Mouse (Mus musculus) neural tube, embryonic 15.5 days (tissue): ENCODE results near the gene Ptges2. TPM values are rescaled to one million over a fixed set of nuclear protein-coding genes. Genes with fewer than 3 reads are reported as not detected.

Experiments used
- ATAC-seq: fragments of 200-750 bp; cut with Nextera tagmentation; 2 replicates; pipeline ENCODE4 v1.8.0; 2017; ENCODE audit warnings: mild to moderate bottlenecking, moderate TSS enrichment, moderate library complexity; ENCODE audit not compliant: low FRiP score
- H3K27ac ChIP-seq: fragments of 300-500 bp; sonication (generic); replicated peaks from 2 replicates; pipeline ENCODE4 v1.5.1; 2015; ENCODE audit warnings: mild to moderate bottlenecking, inconsistent platforms
- H3K27me3 ChIP-seq: fragments of 300-500 bp; sonication (generic); replicated peaks from 2 replicates; pipeline ENCODE4 v1.6.1; 2015; ENCODE audit warnings: inconsistent platforms
- H3K36me3 ChIP-seq: fragments of 300-500 bp; sonication (generic); 2 replicates; pipeline ENCODE4 v1.6.1; 2015; ENCODE audit warnings: inconsistent platforms
- H3K4me1 ChIP-seq: fragments of 300-500 bp; sonication (generic); 2 replicates; pipeline ENCODE4 v1.6.1; 2015; ENCODE audit warnings: inconsistent platforms
- H3K4me2 ChIP-seq: fragments of 300-500 bp; sonication (generic); 2 replicates; pipeline ENCODE4 v1.6.1; 2015; ENCODE audit warnings: inconsistent platforms, mild to moderate bottlenecking, moderate library complexity
- H3K4me3 ChIP-seq: fragments of 300-500 bp; sonication (generic); replicated peaks from 2 replicates; pipeline ENCODE4 v1.5.1; 2015; ENCODE audit warnings: mild to moderate bottlenecking, inconsistent platforms
- H3K9ac ChIP-seq: fragments of 300-500 bp; sonication (generic); replicated peaks from 2 replicates; pipeline ENCODE4 v1.6.1; 2015; ENCODE audit warnings: mild to moderate bottlenecking, inconsistent platforms
- H3K9me3 ChIP-seq: fragments of 300-500 bp; sonication (generic); replicated peaks from 2 replicates; pipeline ENCODE4 v1.6.1; 2016; ENCODE audit warnings: inconsistent platforms
- WGBS: fragments of 180-500 bp; shearing (Covaris S2); methylation state at CpG from one replicate; pipeline ENCODE4 v1.1.7; 2015; ENCODE audit warnings: mixed read lengths; 5-methylcytosine and 5-hydroxymethylcytosine counted together
- polyA plus RNA-seq: library from polyadenylated mRNA; unstranded; fragments of >200 nt; fragmentation: Nextera tagmentation; extraction: Ambion mirVana; gene quantifications from 2 replicates; pipeline ENCODE4 v1.2.1, GENCODE M21; 2015

Gene Ptges2
- polyA plus RNA-seq, 1 experiment from 2014 or later, result 52.1 TPM

DNA sequence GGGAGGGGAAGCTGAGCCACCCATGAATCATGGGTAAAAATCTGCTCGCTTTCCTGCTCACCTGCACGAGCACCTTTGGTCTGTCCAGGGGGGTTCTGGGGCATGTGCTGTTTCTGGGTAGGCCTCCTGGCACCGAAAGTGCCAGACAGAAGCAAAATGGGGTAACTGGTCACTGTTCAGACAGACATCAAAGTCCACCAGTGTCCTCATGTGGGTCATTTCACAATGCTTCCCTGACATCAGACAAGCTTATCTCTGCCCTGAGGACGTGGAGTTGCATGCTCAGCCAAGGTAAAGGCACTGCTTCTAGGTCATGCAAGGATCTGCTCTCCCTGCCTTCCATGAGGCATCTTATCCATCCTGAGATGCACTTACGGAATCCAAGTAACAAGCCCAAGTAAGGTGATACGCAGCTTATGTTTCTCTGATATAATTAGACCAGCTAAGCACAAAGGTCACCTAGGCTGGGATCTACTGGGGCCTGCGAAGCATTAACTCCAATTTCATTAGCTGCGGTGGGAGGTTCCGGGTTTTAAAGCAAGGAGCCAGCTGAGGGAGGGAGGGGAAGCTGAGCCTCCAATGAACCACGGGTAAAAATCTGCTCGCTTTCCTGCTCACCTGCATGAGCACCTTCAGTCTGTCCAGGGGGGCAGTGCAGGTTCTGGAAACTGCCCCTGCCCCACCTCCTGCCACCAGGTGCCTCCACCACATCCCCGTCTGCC, 22.9 kb downstream of the Ptges2 start:
- Histone ChIP-seq H3K4me2 (no peak overlapping the region), H3K9me3 (no peaks in the 10 kb centered on the region), H3K36me3 (peaks cover 73% of the 10 kb centered on the region), H3K9ac (no peak overlapping the region), H3K4me1 (peaks cover 12% of the 10 kb centered on the region), H3K4me3 (no peak overlapping the region), H3K27ac (no peak overlapping the region), H3K27me3 (no peaks in the 10 kb centered on the region)
- no peak for ATAC-seq
- 93% methylated on average over 12 of the region's 12 CpGs for WGBS

DNA sequence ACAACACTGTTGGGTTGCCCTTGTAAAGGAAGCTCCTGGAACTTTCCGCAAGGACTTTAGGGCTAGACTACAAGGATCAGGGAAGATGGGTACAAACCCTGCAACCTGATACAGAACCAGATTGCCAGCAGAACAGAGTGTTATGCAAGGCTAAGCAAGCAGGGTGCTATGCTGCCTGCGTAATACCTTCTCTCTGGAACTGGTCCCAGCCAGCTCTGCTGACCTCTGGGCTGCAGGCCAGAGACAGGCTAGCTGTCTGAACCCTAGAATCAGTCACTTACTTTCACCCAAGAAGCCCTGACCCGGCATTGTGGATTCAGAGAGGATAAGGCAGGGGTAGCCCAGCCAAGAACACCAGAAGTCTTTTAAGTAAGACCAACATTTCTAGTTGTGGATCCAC, 23.7 kb downstream of the Ptges2 start:
- no peak for ATAC-seq

DNA sequence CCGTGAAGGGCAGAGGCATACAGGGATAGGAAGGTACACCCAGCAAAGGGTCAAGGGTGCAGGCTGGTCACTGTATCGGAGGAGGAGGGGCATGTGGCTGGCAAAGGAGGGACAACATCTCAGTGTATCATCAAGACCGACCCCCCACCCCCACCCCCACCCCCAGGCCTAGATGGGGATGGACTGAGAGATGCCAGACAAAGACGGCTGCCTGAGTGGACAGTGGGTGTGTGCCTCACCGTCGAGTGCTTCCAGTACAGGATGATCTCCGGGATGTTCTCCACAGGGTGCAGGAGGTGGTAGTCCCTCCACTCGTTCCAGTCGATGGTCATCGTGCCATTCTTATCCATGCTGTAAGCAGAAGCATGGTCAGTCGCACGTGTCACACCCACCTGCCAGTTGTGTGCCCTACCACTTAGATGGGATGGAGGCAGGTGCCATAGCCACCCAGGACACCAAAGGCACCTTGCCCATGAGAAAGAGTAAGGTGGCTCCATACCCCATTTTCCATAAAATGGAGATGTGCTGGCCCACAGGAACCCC, 24.4 kb downstream of the Ptges2 start:
- Histone ChIP-seq H3K9me3 (no peaks in the 10 kb centered on the region), H3K36me3 (peaks cover 62% of the 10 kb centered on the region), H3K9ac (no peak overlapping the region), H3K4me1 (peaks cover 27% of the 10 kb centered on the region), H3K4me3 (no peak overlapping the region), H3K27me3 (no peaks in the 10 kb centered on the region), H3K27ac (no peak overlapping the region), H3K4me2 (no peak overlapping the region)
- ATAC-seq, result no peak
- 91% methylated on average over 12 of the region's 12 CpGs for WGBS

More for the DNA sequence above, 23.7 kb downstream of the Ptges2 start:
- 91% methylated on average over 3 of the region's 3 CpGs for WGBS
- Histone ChIP-seq H3K9me3 (no peaks in the 10 kb centered on the region), H3K36me3 (peaks cover 67% of the 10 kb centered on the region), H3K9ac (no peak overlapping the region), H3K4me1 (peaks cover 20% of the 10 kb centered on the region), H3K27ac (no peak overlapping the region), H3K4me2 (no peak overlapping the region), H3K27me3 (no peaks in the 10 kb centered on the region), H3K4me3 (no peak overlapping the region)

DNA sequence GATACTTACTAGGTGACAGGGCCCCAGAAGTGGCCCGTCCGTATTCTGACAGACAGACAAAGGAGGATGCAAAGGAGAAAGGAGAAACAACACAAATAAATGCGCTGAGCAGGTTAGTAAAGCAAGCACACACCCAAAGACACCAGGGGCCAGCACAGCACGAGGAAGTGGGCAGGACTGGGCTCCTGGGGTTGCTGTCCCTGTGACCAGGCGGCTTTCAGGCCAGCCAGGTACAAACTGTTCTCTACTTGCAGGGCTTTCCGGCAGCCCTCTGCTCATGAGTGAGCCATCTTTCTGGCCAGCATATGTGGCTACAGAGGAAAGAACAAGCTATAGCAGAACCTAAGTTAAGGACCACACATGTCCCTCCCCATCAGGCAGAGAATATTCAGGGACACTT, 25.0 kb downstream of the Ptges2 start:
- WGBS, result 87% methylated on average over 6 of the region's 6 CpGs
- Histone ChIP-seq H3K9ac (no peak overlapping the region), H3K9me3 (no peaks in the 10 kb centered on the region), H3K4me3 (no peak overlapping the region), H3K27ac (no peak overlapping the region), H3K4me2 (no peak overlapping the region), H3K27me3 (no peaks in the 10 kb centered on the region), H3K4me1 (peaks cover 32% of the 10 kb centered on the region), H3K36me3 (peaks cover 56% of the 10 kb centered on the region)
- ATAC-seq, result no peak

DNA sequence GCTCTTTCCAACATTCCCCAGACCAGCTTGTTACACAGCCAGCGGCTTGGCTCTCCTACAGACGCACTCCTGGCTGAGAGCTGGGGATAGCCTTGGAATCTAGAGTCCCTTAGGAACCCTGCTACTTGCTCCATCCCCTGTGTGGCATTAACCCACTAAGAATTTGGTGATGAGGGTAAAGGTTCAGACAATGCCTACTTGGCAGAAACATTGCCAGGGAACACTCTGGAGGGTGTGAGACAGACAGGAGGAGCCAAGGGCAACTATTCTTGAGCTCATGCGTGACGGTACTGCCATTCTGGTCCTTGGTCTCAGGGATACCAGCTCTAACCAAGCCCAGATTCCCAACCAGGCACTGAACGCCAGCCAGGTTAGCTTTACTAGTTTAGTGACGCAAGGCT, 26.2 kb downstream of the Ptges2 start:
- WGBS, result 92% methylated on average over 6 of the region's 6 CpGs
- no peak overlapping the region for H3K27ac ChIP-seq
- H3K9me3 ChIP-seq, result no peaks in the 10 kb centered on the region
- H3K36me3 ChIP-seq, result peaks cover 44% of the 10 kb centered on the region
- no peak overlapping the region for H3K4me3 ChIP-seq
- peaks cover 34% of the 10 kb centered on the region for H3K4me1 ChIP-seq
- no peaks in the 10 kb centered on the region for H3K27me3 ChIP-seq
- no peak overlapping the region for H3K9ac ChIP-seq
- ATAC-seq, result no peak
- no peak overlapping the region for H3K4me2 ChIP-seq

DNA sequence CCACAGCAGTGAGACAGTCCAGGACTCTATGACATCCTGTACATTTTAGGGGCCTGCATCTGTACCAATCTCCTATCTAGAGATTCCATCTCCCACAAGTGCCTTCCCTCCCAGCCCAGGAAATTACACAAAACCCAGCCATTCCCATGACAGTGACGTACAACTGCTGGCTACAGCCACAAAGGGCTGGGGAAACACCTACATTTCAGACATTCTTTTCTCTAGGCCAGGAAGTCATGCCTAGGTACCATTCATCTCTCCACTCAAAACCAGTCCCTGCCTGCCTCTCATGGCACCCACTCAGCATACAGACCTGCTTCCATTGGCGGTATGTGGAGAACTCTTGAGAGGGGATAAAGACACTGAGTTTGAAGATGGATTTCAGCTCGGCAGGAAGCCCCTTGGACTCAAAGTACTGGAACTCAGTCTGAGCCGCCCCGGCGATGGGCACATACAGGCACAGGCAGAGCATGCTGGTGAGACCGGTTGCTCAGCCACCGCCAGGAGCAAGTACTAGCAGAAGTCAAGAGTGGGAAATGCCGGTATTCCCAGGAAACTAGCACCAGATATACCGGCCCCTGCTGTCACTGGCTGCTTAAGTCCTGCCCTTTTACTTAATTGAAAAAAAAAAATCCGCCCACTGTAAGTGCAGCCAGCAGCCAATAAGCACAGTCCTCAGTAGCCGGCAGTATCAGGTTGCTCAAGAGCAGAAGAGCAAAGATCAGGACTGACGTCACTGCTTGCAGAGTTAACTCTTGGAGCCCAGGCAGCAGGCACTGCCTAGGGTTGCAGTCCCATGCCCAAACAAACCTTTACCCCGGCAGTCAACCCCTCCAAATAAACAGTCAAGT, 28.0 kb downstream of the Ptges2 start:
- Histone ChIP-seq H3K9ac (peak overlapping the region; percentile 36), H3K9me3 (no peaks in the 10 kb centered on the region), H3K4me1 (peaks cover 52% of the 10 kb centered on the region), H3K27ac (peak overlapping the region; percentile 80), H3K4me3 (peak overlapping the region; percentile 39), H3K36me3 (peaks cover 26% of the 10 kb centered on the region), H3K27me3 (no peaks in the 10 kb centered on the region), H3K4me2 (peak overlapping the region; percentile 64)
- ATAC-seq, result peak; percentile 81
- 2% methylated on average over 14 of the region's 14 CpGs for WGBS

DNA sequence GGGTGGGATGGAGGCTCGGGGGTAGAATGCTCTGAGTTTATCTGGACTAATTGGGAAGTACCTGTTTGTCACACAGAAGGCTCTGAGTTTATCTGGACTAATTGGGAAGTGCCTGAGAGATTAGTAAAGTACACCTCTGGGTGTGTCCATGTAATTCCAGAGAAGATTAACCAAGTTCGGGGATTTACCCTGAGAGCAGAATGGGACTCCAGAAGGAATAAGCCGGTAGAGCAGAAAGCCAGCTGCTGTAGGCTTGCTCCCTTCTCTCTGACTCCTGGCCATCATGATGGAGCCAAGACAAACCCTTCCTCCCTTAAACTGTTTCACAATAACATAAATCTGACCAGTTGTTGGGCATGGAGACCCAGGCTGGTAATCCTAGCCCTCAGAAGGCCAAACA, 29.1 kb downstream of the Ptges2 start:
- Histone ChIP-seq H3K36me3 (peaks cover 15% of the 10 kb centered on the region), H3K9me3 (no peaks in the 10 kb centered on the region), H3K4me2 (no peak overlapping the region; the same call in 1 of the 2 replicates), H3K27ac (peak overlapping the region; percentile 80), H3K9ac (no peak overlapping the region), H3K27me3 (no peaks in the 10 kb centered on the region), H3K4me3 (no peak overlapping the region), H3K4me1 (peaks cover 63% of the 10 kb centered on the region)
- no peak for ATAC-seq
- 57% methylated on average over 3 of the region's 3 CpGs for WGBS

DNA sequence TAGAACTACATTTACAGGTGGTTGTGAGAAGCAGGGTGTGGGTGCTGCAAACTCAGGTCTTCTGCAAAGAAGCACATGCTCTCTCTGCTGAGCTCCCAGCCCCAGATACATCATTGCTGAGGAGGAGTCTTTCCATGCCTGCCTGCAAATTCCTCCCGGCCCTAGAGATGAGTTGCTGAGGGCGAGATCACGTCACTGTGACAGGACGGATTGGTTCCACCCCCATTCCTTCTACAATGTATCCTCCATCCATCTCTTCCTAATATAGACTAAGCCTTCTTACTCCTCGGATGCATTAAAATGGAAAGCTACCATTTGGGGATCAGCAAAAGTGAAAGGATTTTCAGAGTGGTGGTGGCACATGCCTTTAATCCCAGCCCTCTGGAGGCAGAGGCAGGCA, 29.9 kb downstream of the Ptges2 start:
- no peak for ATAC-seq
- WGBS, result 84% methylated on average over 5 of the region's 5 CpGs
- peaks cover 70% of the 10 kb centered on the region for H3K4me1 ChIP-seq

DNA sequence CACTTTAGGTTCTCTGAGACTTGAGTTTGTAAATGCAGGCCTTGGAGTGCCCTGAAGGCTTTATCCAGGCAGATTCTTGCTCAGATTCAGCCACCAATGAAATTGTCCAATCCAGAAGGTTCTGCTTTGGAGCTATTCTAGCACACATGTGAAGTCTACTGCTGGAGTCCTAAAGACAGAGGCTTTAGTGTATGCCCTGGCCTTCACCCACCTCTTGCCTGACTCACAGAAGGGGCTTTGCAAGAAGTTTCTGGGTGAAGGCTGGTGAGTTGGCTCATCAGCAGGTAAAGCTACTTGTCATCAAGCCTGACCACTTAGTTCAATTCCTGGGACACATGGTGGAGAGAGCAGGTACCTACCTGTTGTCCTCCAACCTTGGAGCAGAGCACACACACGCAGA, 30.4 kb downstream of the Ptges2 start:
- Histone ChIP-seq H3K27me3 (no peaks in the 10 kb centered on the region), H3K9ac (no peak overlapping the region), H3K4me2 (no peak overlapping the region), H3K4me3 (no peak overlapping the region), H3K36me3 (peaks cover 2% of the 10 kb centered on the region), H3K27ac (no peak overlapping the region), H3K4me1 (peaks cover 72% of the 10 kb centered on the region), H3K9me3 (no peaks in the 10 kb centered on the region)
- no peak for ATAC-seq
- WGBS, result 97% methylated on average over 1 of the region's 1 CpGs

More for the DNA sequence above, 29.9 kb downstream of the Ptges2 start:
- Histone ChIP-seq H3K27me3 (no peaks in the 10 kb centered on the region), H3K9ac (no peak overlapping the region), H3K4me3 (no peak overlapping the region), H3K27ac (no peak overlapping the region), H3K9me3 (no peaks in the 10 kb centered on the region), H3K36me3 (peaks cover 7% of the 10 kb centered on the region), H3K4me2 (no peak overlapping the region)

DNA sequence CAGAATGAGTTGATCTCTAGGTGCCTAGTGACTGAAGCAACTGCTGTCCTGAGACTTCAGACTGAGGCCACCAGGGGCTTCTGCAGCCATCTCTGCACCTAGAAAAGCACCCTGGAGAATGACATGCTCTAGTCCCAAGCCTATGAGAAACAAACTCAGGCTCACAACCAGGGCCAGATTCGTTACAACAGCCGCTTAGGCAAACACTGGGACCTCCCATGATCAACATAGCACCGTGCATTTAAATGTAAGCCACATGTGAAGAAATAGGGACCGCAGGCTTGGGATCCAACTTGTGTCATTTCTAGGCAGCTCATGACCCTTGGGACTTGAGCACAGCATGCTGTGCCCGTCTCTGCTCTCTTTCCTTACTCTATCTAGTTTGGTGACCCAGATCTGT, 32.0 kb downstream of the Ptges2 start:
- H3K27me3 ChIP-seq, result no peaks in the 10 kb centered on the region
- no peak for ATAC-seq
- WGBS, result 66% methylated on average over 5 of the region's 5 CpGs
- no peaks in the 10 kb centered on the region for H3K36me3 ChIP-seq
- H3K4me3 ChIP-seq, result peak overlapping the region; percentile 57
- peak overlapping the region; percentile 95 for H3K27ac ChIP-seq
- H3K9me3 ChIP-seq, result no peaks in the 10 kb centered on the region
- peak overlapping the region; percentile 87 for H3K4me2 ChIP-seq
- peaks cover 81% of the 10 kb centered on the region for H3K4me1 ChIP-seq
- H3K9ac ChIP-seq, result no peak overlapping the region

DNA sequence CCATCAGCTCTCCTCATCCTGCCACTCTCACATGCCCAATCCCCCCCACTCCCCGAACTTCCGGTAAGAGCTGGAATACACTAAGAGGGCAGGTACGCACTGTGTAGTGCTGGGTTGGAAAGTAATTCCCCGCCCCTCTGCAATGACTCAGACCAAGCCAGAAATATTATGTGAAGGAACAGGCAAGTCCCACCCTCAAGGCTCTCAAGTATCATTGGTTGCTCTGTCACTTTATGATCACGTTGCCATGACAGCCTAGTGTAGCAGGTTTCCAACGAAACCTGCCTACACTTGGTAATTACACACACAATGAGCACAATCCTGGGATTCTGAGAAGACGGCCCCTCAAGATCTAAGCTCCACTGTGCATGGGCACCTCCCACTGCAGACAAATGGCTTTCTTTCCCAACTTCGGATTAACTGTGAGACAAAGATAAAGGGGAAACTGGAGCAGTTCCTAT, 32.6 kb downstream of the Ptges2 start:
- Histone ChIP-seq H3K9me3 (no peaks in the 10 kb centered on the region), H3K27me3 (no peaks in the 10 kb centered on the region), H3K4me1 (peaks cover 76% of the 10 kb centered on the region), H3K9ac (peak overlapping the region; percentile 55), H3K4me2 (peak overlapping the region; percentile 87), H3K36me3 (no peaks in the 10 kb centered on the region), H3K4me3 (peak overlapping the region; percentile 57), H3K27ac (peak overlapping the region; percentile 95)
- ATAC-seq, result peak; percentile 71
- WGBS, result 25% methylated on average over 8 of the region's 8 CpGs
